Mouse (Mus musculus) embryonic fibroblast, embryonic 13.5 days (primary cell): ENCODE data around the gene Wwtr1.

Experiments used
- CTCF ChIP-seq: IDR thresholded peaks from 2 replicates; pipeline ENCODE4 v1.5.1; 2011; ENCODE audit warnings: mild to moderate bottlenecking, control low read depth, low read length, moderate library complexity, borderline replicate concordance; ENCODE audit not compliant: insufficient read depth
- POLR2A ChIP-seq: IDR thresholded peaks from 2 replicates; pipeline ENCODE4 v1.6.1; 2011; ENCODE audit warnings: low read depth, mild to moderate bottlenecking, control low read depth, low read length, moderate library complexity

GRCm38 (mm10) chr3:57583533-57583932 lies 7.8 kb upstream of the Wwtr1 start:
- no peak for TF ChIP-seq POLR2A
- TF ChIP-seq CTCF, result no peak
